Mouse (Mus musculus): ENCODE results near the gene Fundc2. TPM values are rescaled to one million over a fixed set of nuclear protein-coding genes. Genes with fewer than 3 reads are reported as not detected.

Fundc2 gene
- total RNA-seq (2023), result 22.2 to 46.3 TPM (median 31.4 TPM) in 4 replicates

DNA sequence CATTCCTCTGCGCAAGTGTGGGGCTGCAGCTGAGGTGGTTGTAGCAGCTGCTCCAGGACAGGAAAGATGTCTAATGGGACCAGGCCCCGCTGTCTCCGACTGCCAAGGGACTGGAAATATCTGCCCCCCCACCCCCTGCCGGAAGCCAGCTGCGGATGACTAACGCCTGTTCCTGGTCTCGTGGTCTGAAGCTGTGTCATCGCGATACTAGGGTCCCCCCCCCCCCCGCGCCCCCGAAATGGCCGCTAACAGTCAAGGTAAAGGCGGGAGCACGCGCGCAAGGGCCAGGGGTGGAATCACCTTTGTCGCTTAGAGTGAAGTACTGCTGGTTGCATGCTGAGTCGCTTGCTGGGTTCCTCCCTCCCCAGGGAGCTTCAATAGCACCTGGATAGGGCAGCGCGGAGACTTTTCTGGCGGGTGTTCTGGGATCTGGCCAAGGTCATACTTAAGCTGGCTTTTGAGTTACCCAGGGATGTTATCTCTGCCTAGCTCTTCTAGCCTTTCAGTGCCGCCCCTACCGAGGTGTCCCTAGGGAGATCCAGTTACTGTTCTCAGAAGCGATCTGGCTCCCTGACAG, at the start of gene Fundc2, which contains the start of gene F8:
Gene Fundc2 (plus strand): TSS at position 205 of the 577 bp plus-strand sequence.
Gene F8 (minus strand): TSS at position 421 of the 577 bp plus-strand sequence.

DNA sequence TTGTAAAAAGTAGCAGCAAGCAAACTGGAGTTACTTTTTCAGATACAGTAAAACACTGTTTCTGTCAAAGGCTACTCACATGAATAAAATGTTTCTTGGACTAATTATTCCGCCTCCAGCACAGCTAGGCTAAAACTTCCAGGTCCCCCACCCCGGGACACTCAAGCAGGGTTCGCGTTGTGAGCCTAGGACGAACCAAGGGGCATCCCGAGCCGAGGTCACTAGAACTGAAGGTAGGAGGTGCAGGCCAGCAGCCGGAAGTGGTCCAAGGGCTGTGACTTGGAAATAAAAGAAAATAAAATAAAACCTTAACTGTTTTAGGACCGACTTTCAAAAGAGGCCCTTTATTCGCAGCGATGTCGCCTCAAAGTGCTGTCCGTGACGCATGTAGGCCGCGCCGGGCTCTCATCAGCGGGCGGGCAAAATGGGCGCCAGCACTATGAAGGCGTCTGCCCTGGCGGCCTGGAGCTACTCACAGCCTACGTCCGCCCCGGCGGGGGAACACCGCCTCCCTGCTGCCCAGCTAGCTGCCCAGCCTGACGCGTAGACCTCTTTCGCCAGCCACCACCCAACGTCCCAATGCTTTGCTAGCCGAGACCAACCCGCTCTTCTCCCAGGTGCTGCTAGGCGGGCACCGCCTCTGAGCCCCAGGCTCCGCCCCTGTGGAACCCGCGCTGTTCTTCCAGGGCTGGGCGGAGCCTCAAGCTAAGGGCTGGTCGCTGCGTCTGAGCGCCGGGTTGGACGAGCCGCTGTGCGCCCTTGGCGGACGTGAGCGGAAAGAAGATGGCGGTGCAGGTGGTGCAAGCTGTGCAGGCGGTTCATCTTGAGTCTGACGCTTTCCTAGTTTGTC, 34.0 kb downstream of the Fundc2 start, which contains the start of the genes Cmc4, Mtcp1 and Brcc3:
Gene Cmc4 (minus strand): TSS at position 649 of the 850 bp plus-strand sequence.
Gene Mtcp1 (minus strand): TSS at position 653 of the 850 bp plus-strand sequence.
Gene Brcc3 (plus strand): TSS at position 693 of the 850 bp plus-strand sequence.

Other genes starting within 250 kb of the Fundc2 start
- not detected in 4 replicates for gene Smim9, start 218.6 kb upstream of the Fundc2 start, total RNA-seq (2023)
- gene F8, start 216 bp downstream of the Fundc2 start, total RNA-seq (2023), result 0.21 to 1.4 TPM (median 0.58 TPM) in 4 replicates
- gene Cmc4, start 34.2 kb downstream of the Fundc2 start, total RNA-seq (2023), result 12.9 to 17.9 TPM (median 15.3 TPM) in 4 replicates
- gene Mtcp1, start 34.2 kb downstream of the Fundc2 start, total RNA-seq (2023), result 14.2 to 18.4 TPM (median 17.9 TPM) in 4 replicates
- gene Brcc3, start 34.2 kb downstream of the Fundc2 start, total RNA-seq (2023), result 25.5 to 28.9 TPM (median 26.3 TPM) in 4 replicates
- gene Vbp1, start 131.9 kb downstream of the Fundc2 start, total RNA-seq (2023), result 70.1 to 79.3 TPM (median 73.7 TPM) in 4 replicates
- 0.16 to 0.33 TPM (median 0.33 TPM) in 3 of 4 replicates, not detected in the other for gene Rab39b, start 195.8 kb downstream of the Fundc2 start, total RNA-seq (2023)

Measured in B cell, adult 62 days (primary cell).